Mouse (Mus musculus) heart, postnatal 0 days (tissue): Measurements from ENCODE around the gene Rassf4. TPM values are rescaled to one million over a fixed set of nuclear protein-coding genes. Genes with fewer than 3 reads are reported as not detected.

Experiments used
- ATAC-seq: fragments of 200-750 bp; cut with Nextera tagmentation; 2 replicates; pipeline ENCODE4 v1.8.0; 2017; ENCODE audit warnings: low read depth, moderate number of reproducible peaks, moderate library complexity; ENCODE audit not compliant: insufficient read depth
- DNase-seq: peaks from one replicate; pipeline ENCODE4 v3.0.0-alpha.2; 2016; ENCODE audit warnings: low spot score
- H3K27ac ChIP-seq: fragments of 300-500 bp; sonication (generic); 2 replicates; pipeline ENCODE4 v1.5.1; 2014; ENCODE audit warnings: low read depth, mild to moderate bottlenecking
- H3K27me3 ChIP-seq: fragments of 300-500 bp; sonication (generic); 2 replicates; pipeline ENCODE4 v1.6.1; 2014; ENCODE audit warnings: low read length, mixed read lengths; ENCODE audit not compliant: control insufficient read depth, insufficient read depth
- H3K36me3 ChIP-seq: fragments of 300-500 bp; sonication (generic); replicated peaks from 2 replicates; pipeline ENCODE4 v1.6.1; 2014; ENCODE audit warnings: low read length, mixed read lengths; ENCODE audit not compliant: control insufficient read depth, insufficient read depth
- H3K4me1 ChIP-seq: fragments of 300-500 bp; sonication (generic); 2 replicates; pipeline ENCODE4 v1.6.1; 2014; ENCODE audit warnings: antibody characterized with exemption; ENCODE audit not compliant: control insufficient read depth, insufficient read depth
- H3K4me2 ChIP-seq: fragments of 300-500 bp; sonication (generic); 2 replicates; pipeline ENCODE4 v1.6.1; 2014; ENCODE audit warnings: low read depth, mild to moderate bottlenecking, low read length, moderate library complexity
- H3K4me3 ChIP-seq: fragments of 300-500 bp; sonication (generic); 2 replicates; pipeline ENCODE4 v1.5.1; 2014; ENCODE audit warnings: low read depth, low read length
- H3K9ac ChIP-seq: fragments of 300-500 bp; sonication (generic); replicated peaks from 2 replicates; pipeline ENCODE4 v1.6.1; 2014; ENCODE audit warnings: low read depth, low read length, mixed read lengths
- H3K9me3 ChIP-seq: fragments of 300-500 bp; sonication (generic); replicated peaks from 2 replicates; pipeline ENCODE4 v1.6.1; 2016; ENCODE audit warnings: low read length; ENCODE audit not compliant: control insufficient read depth
- CTCF ChIP-seq: IDR thresholded peaks from 2 replicates; pipeline ENCODE4 v1.5.1; 2016; ENCODE audit warnings: antibody characterized with exemption, control low read depth, low read depth
- EP300 ChIP-seq: IDR thresholded peaks from 2 replicates; pipeline ENCODE4 v1.6.1; 2016; ENCODE audit warnings: antibody characterized with exemption, low read depth
- WGBS: fragments of 180-500 bp; shearing (Covaris S2); extraction: QIAGEN DNeasy Blood & Tissue Kit; methylation state at CpG from one replicate; pipeline ENCODE4 v1.1.7; 2014; 5-methylcytosine and 5-hydroxymethylcytosine counted together
- polyA plus RNA-seq: library from polyadenylated mRNA; unstranded; fragments of >200 nt; fragmentation: Nextera tagmentation; extraction: Ambion mirVana; gene quantifications from 2 replicates; pipeline ENCODE4 v1.2.1, GENCODE M21; 2015
- total RNA-seq: library from RNA; depleted of rRNA; stranded (reverse); fragments of >200 nt; gene quantifications from 2 replicates; pipeline ENCODE4 v1.2.3, GENCODE M21; 2014; ENCODE audit warnings: low replicate concordance

Gene Rassf4
- total and polyA plus RNA-seq, 2 experiments from 2014 or later = 2.6 to 5.9 TPM

- H3K9me3 ChIP-seq = no peaks in the 10 kb centered on the region
- no peak overlapping the region for H3K27ac ChIP-seq
- no peak overlapping the region for H3K4me3 ChIP-seq
- no peak overlapping the region for H3K9ac ChIP-seq
- no peak overlapping the region for H3K4me2 ChIP-seq
- 43% methylated on average over 5 of the region's 5 CpGs for WGBS
- H3K4me1 ChIP-seq = peaks cover 4% of the 10 kb centered on the region; the same call in 1 of the 2 replicates
- TF ChIP-seq EP300 = no peak
- no peaks in the 10 kb centered on the region for H3K27me3 ChIP-seq
- DNase-seq = no peak
- no peaks in the 10 kb centered on the region for H3K36me3 ChIP-seq
- ATAC-seq = no peak
Measured at GRCm38 (mm10) chr6:116679563-116680288, 6.0 kb upstream of the Rassf4 start.

GRCm38 (mm10) chr6:116677321-116677720 is 3.6 kb upstream of the Rassf4 start:
- H3K9ac ChIP-seq = no peak overlapping the region
- no peaks in the 10 kb centered on the region for H3K36me3 ChIP-seq
- TF ChIP-seq EP300 (no peak), CTCF (no peak)
- WGBS = 71% methylated on average over 6 of the region's 6 CpGs
- ATAC-seq (no peak), DNase-seq (no peak)
- peaks cover 15% of the 10 kb centered on the region; the same call in 1 of the 2 replicates for H3K4me1 ChIP-seq
- H3K27me3 ChIP-seq = no peaks in the 10 kb centered on the region
- H3K4me2 ChIP-seq = no peak overlapping the region
- H3K9me3 ChIP-seq = no peaks in the 10 kb centered on the region
- H3K4me3 ChIP-seq = no peak overlapping the region
- H3K27ac ChIP-seq = no peak overlapping the region

- Histone ChIP-seq H3K4me3 (no peak overlapping the region), H3K27ac (no peak overlapping the region), H3K4me1 (peaks cover 20% of the 10 kb centered on the region; the same call in 1 of the 2 replicates), H3K9ac (no peak overlapping the region), H3K9me3 (no peaks in the 10 kb centered on the region), H3K4me2 (no peak overlapping the region), H3K27me3 (no peaks in the 10 kb centered on the region), H3K36me3 (no peaks in the 10 kb centered on the region)
- WGBS = 29% methylated on average over 10 of the region's 10 CpGs
- DNase-seq = no peak
- TF ChIP-seq CTCF (no peak), EP300 (no peak)
- ATAC-seq = no peak
Measured at GRCm38 (mm10) chr6:116676355-116676913, 2.7 kb upstream of the Rassf4 start.

GRCm38 (mm10) chr6:116674283-116674886 is 633 bp upstream of the Rassf4 start:
- Histone ChIP-seq H3K9me3 (no peaks in the 10 kb centered on the region), H3K27ac (peak overlapping the region; percentile 49), H3K36me3 (no peaks in the 10 kb centered on the region), H3K4me3 (peak overlapping the region; percentile 62), H3K9ac (peak overlapping the region; percentile 57), H3K27me3 (no peaks in the 10 kb centered on the region), H3K4me2 (peak overlapping the region; percentile 94), H3K4me1 (peaks cover 32% of the 10 kb centered on the region; the same call in 1 of the 2 replicates)
- TF ChIP-seq CTCF (no peak), EP300 (no peak)
- ATAC-seq (no peak), DNase-seq (no peak)
- 24% methylated on average over 16 of the region's 16 CpGs for WGBS

- WGBS = 72% methylated on average over 5 of the region's 5 CpGs
- Histone ChIP-seq H3K4me2 (no peak overlapping the region), H3K36me3 (no peaks in the 10 kb centered on the region), H3K4me1 (peaks cover 32% of the 10 kb centered on the region; the same call in 1 of the 2 replicates), H3K9me3 (no peaks in the 10 kb centered on the region), H3K4me3 (no peak overlapping the region), H3K27me3 (no peaks in the 10 kb centered on the region), H3K9ac (no peak overlapping the region), H3K27ac (no peak overlapping the region)
- no peak for TF ChIP-seq EP300
- no peak for TF ChIP-seq CTCF
- DNase-seq = no peak
- no peak for ATAC-seq
Measured at GRCm38 (mm10) chr6:116672349-116672748, 1.4 kb downstream of the Rassf4 start.
